Mouse (Mus musculus) midbrain, embryonic 16.5 days (tissue): ENCODE data around the gene Ibtk. TPM values are rescaled to one million over a fixed set of nuclear protein-coding genes. Genes with fewer than 3 reads are reported as not detected.

ENCODE experiments used
- ATAC-seq: fragments of 200-750 bp; cut with Nextera tagmentation; 2 replicates; pipeline ENCODE4 v1.8.0; 2017; ENCODE audit warnings: moderate TSS enrichment
- H3K27ac ChIP-seq: fragments of 300-500 bp; sonication (generic); 2 replicates; pipeline ENCODE4 v1.5.1; 2014; ENCODE audit warnings: mild to moderate bottlenecking, low read length, mixed read lengths
- H3K27me3 ChIP-seq: fragments of 300-500 bp; sonication (generic); 2 replicates; pipeline ENCODE4 v1.6.1; 2014; ENCODE audit warnings: low read depth, low read length, mixed read lengths; ENCODE audit not compliant: control insufficient read depth, insufficient read depth
- H3K36me3 ChIP-seq: fragments of 300-500 bp; sonication (generic); 2 replicates; pipeline ENCODE4 v1.6.1; 2014; ENCODE audit warnings: mild to moderate bottlenecking, low read length, moderate library complexity, mixed read lengths; ENCODE audit not compliant: control insufficient read depth, insufficient read depth
- H3K4me1 ChIP-seq: fragments of 300-500 bp; sonication (generic); 2 replicates; pipeline ENCODE4 v1.6.1; 2014; ENCODE audit warnings: mild to moderate bottlenecking, low read length, mixed read lengths; ENCODE audit not compliant: control insufficient read depth, insufficient read depth
- H3K4me2 ChIP-seq: fragments of 300-500 bp; sonication (generic); 2 replicates; pipeline ENCODE4 v1.6.1; 2014; ENCODE audit warnings: mild to moderate bottlenecking, low read length, mixed read lengths
- H3K4me3 ChIP-seq: fragments of 300-500 bp; sonication (generic); 2 replicates; pipeline ENCODE4 v1.5.1; 2014; ENCODE audit warnings: low read depth, mild to moderate bottlenecking, low read length, moderate library complexity, mixed read lengths
- H3K9ac ChIP-seq: fragments of 300-500 bp; sonication (generic); 2 replicates; pipeline ENCODE4 v1.6.1; 2014; ENCODE audit warnings: low read depth, low read length, mixed read lengths
- H3K9me3 ChIP-seq: fragments of 300-500 bp; sonication (generic); replicated peaks from 2 replicates; pipeline ENCODE4 v1.6.1; 2014; ENCODE audit warnings: mild to moderate bottlenecking, low read length, mixed read lengths; ENCODE audit not compliant: control insufficient read depth, poor library complexity, severe bottlenecking
- WGBS: fragments of 180-500 bp; shearing (Covaris S2); extraction: QIAGEN DNeasy Blood & Tissue Kit; methylation state at CpG from one replicate; pipeline ENCODE4 v1.1.7; 2014; 5-methylcytosine and 5-hydroxymethylcytosine counted together
- polyA plus RNA-seq: library from polyadenylated mRNA; unstranded; fragments of >200 nt; fragmentation: Nextera tagmentation; extraction: Ambion mirVana; gene quantifications from 2 replicates; pipeline ENCODE4 v1.2.1, GENCODE M21; 2015

Ibtk gene
- polyA plus RNA-seq, 1 experiment from 2014 or later = 28.4 TPM

DNA sequence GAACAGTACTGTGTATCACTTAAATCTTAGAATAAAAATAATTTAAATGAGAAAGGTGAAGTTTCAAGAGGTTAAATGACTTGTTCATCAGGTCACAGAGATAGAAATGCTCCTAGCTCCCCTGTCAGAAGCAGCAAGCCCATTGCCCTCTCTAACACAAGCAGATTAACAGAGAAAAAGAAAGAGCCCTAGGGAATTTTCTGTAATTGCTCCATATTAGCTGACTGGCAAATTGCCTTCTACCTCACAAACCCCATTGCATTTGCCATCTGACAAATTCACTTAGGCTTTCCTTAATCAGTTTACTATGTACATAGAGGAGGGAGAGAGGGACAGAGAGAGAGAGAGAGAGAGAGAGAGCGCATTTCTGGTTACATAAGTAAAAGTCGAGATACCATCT is 18.1 kb upstream of the Ibtk start:
- Histone ChIP-seq H3K4me2 (no peak overlapping the region), H3K27me3 (no peaks in the 10 kb centered on the region), H3K36me3 (no peaks in the 10 kb centered on the region), H3K4me1 (no peaks in the 10 kb centered on the region), H3K27ac (no peak overlapping the region), H3K9me3 (no peaks in the 10 kb centered on the region), H3K4me3 (no peak overlapping the region), H3K9ac (no peak overlapping the region)
- 74% methylated on average over 2 of the region's 2 CpGs for WGBS
- no peak for ATAC-seq

DNA sequence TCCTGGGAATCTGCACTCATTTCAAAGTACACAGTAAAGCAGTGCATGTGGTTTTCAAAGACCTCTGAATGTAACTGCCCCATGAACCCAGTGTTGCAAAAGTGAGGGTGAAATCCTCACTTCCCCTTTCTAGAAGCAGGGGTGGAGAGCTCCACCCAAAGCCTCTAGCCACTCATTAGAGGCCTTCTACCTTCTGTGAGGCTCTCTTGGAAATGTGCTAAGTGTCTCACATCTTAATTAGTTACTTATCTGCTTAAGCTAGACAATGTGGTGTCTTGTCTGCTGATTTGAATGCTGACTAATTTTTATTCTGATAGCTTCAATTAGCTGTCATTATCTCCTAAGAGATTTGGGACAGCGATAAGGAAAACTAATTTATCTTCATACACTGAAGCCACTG is 13.3 kb upstream of the Ibtk start:
- H3K9ac ChIP-seq = no peak overlapping the region
- H3K27ac ChIP-seq = no peak overlapping the region
- H3K9me3 ChIP-seq = no peaks in the 10 kb centered on the region
- no peak for ATAC-seq
- no peaks in the 10 kb centered on the region for H3K36me3 ChIP-seq
- no peak overlapping the region for H3K4me3 ChIP-seq
- H3K4me2 ChIP-seq = no peak overlapping the region
- H3K27me3 ChIP-seq = no peaks in the 10 kb centered on the region
- H3K4me1 ChIP-seq = no peaks in the 10 kb centered on the region
- WGBS = 75% methylated on average over 1 of the region's 1 CpGs

DNA sequence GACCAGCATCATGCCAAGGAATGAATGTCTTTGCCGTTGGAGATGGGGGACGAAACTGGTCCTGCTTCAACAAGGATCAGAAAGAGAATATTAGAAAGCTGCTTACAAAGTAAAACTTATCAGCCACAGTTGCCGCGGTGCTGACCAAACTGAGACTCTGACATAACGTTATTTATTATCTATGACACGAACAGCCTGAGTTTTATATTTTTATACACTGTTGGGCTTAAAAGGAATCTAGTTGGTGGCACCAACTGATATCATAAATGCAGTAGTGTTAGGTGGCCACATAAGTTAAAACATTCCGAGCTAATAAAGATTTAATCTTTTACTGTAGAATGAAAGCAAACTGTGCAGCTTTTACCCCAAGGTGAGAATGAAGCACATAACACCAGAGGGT is 1.7 kb upstream of the Ibtk start:
- H3K27ac ChIP-seq = no peak overlapping the region
- H3K27me3 ChIP-seq = no peaks in the 10 kb centered on the region
- no peak overlapping the region for H3K4me2 ChIP-seq
- 95% methylated on average over 7 of the region's 7 CpGs for WGBS
- H3K9ac ChIP-seq = no peak overlapping the region
- H3K4me3 ChIP-seq = no peak overlapping the region
- peaks cover 16% of the 10 kb centered on the region for H3K4me1 ChIP-seq
- no peaks in the 10 kb centered on the region for H3K36me3 ChIP-seq
- no peak for ATAC-seq
- H3K9me3 ChIP-seq = no peaks in the 10 kb centered on the region

- no peaks in the 10 kb centered on the region for H3K9me3 ChIP-seq
- peak overlapping the region; percentile 99; the same call in 1 of the 2 replicates for H3K9ac ChIP-seq
- peaks cover 16% of the 10 kb centered on the region for H3K4me1 ChIP-seq
- H3K36me3 ChIP-seq = no peaks in the 10 kb centered on the region
- peak overlapping the region; percentile 86 for H3K4me2 ChIP-seq
- peak overlapping the region; percentile 96 for H3K4me3 ChIP-seq
- ATAC-seq = peak; percentile 23
- H3K27me3 ChIP-seq = no peaks in the 10 kb centered on the region
- WGBS = 29% methylated on average over 5 of the region's 5 CpGs
- peak overlapping the region; percentile 99 for H3K27ac ChIP-seq
These were observed 882 bp upstream of the Ibtk start for GRCm38 (mm10) chr9:85749922-85750509.

- peak overlapping the region; percentile 86 for H3K4me2 ChIP-seq
- ATAC-seq = peak; percentile 83
- no peaks in the 10 kb centered on the region for H3K27me3 ChIP-seq
- 0 out of 2 replicates have a peak, but pooled peaks cover under 1% of the 10 kb centered on the region for H3K36me3 ChIP-seq
- WGBS = under 1% methylated on average over 35 of the region's 43 CpGs
- H3K9ac ChIP-seq = peak overlapping the region; percentile 99
- no peaks in the 10 kb centered on the region for H3K9me3 ChIP-seq
- H3K4me1 ChIP-seq = peaks cover 16% of the 10 kb centered on the region
- peak overlapping the region; percentile 99 for H3K27ac ChIP-seq
- peak overlapping the region; percentile 96 for H3K4me3 ChIP-seq
These were observed 661 bp downstream of the Ibtk start for GRCm38 (mm10) chr9:85748204-85749141.

- Histone ChIP-seq H3K4me2 (no peak overlapping the region), H3K4me1 (peaks cover 16% of the 10 kb centered on the region), H3K27me3 (no peaks in the 10 kb centered on the region), H3K9ac (no peak overlapping the region), H3K36me3 (0 out of 2 replicates have a peak, but pooled peaks cover 2% of the 10 kb centered on the region), H3K4me3 (no peak overlapping the region), H3K9me3 (no peaks in the 10 kb centered on the region), H3K27ac (no peak overlapping the region)
- ATAC-seq = no peak
- WGBS = 98% methylated on average over 2 of the region's 2 CpGs
These were observed 3.6 kb downstream of the Ibtk start for GRCm38 (mm10) chr9:85745566-85745965.

DNA sequence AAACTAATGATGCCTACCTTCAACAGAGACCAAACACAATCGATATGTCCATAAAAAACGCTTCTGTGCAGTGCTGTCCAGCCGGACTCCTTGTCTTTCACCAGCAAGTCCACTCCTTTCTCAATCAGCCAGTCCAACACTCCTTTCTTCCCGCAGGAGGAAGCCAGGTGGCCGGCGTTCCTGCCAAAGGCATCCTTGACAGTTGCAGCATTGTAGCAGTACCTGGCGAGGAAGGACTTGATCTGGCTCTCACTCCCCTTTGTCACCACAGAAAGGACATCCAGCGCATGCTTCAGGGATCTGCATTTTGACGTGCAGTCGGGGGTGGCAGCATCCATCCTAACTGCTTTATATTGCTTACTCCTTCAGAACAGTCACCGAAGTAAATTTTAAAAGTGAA is 5.8 kb downstream of the Ibtk start:
- Histone ChIP-seq H3K4me3 (no peak overlapping the region), H3K27ac (no peak overlapping the region), H3K36me3 (peaks cover 2% of the 10 kb centered on the region; the same call in 1 of the 2 replicates), H3K27me3 (no peaks in the 10 kb centered on the region), H3K9me3 (no peaks in the 10 kb centered on the region), H3K9ac (no peak overlapping the region), H3K4me2 (no peak overlapping the region), H3K4me1 (peaks cover 10% of the 10 kb centered on the region)
- 88% methylated on average over 11 of the region's 11 CpGs for WGBS
- no peak for ATAC-seq

GRCm38 (mm10) chr9:85742107-85742506 is 7.0 kb downstream of the Ibtk start:
- Histone ChIP-seq H3K4me2 (no peak overlapping the region), H3K27ac (no peak overlapping the region), H3K27me3 (no peaks in the 10 kb centered on the region), H3K36me3 (peaks cover 2% of the 10 kb centered on the region; the same call in 1 of the 2 replicates), H3K4me3 (no peak overlapping the region), H3K4me1 (peaks cover 3% of the 10 kb centered on the region; the same call in 1 of the 2 replicates), H3K9ac (no peak overlapping the region), H3K9me3 (no peaks in the 10 kb centered on the region)
- ATAC-seq = no peak
- 95% methylated on average over 4 of the region's 4 CpGs for WGBS

DNA sequence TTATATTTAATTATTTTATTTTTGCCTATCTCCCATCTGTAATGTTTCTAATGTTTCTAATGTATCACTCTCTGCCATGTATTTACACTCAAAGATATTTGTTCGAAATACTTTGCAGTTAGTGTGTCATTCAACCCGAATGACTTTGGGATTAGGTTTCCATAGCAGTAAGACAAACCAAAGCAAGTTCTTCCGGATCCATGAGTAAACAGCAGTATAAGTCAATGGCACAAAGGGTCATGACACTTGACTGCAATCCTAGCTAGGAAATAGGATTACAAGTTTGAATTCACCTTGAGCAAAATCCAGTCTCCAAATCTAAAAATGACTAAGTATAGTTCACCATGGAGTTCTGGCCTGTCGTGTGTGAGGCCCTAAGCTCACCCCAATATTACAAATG is 9.9 kb downstream of the Ibtk start:
- H3K4me2 ChIP-seq = no peak overlapping the region
- no peak overlapping the region for H3K4me3 ChIP-seq
- no peaks in the 10 kb centered on the region for H3K9me3 ChIP-seq
- H3K27ac ChIP-seq = no peak overlapping the region
- H3K36me3 ChIP-seq = peaks cover 8% of the 10 kb centered on the region; the same call in 1 of the 2 replicates
- ATAC-seq = no peak
- H3K9ac ChIP-seq = no peak overlapping the region
- H3K4me1 ChIP-seq = no peaks in the 10 kb centered on the region
- H3K27me3 ChIP-seq = no peaks in the 10 kb centered on the region
- 72% methylated on average over 4 of the region's 4 CpGs for WGBS
